Mouse (Mus musculus) liver, embryonic 11.5 days (tissue): ENCODE measurements around the gene Ckmt2. TPM values are rescaled to one million over a fixed set of nuclear protein-coding genes. Genes with fewer than 3 reads are reported as not detected.

Experiments
- ATAC-seq: fragments of 200-750 bp; cut with Nextera tagmentation; replicated peaks from 2 replicates; pipeline ENCODE4 v1.8.0; 2017; ENCODE audit warnings: moderate number of reproducible peaks, mild to moderate bottlenecking, moderate TSS enrichment, moderate library complexity; ENCODE audit not compliant: low FRiP score
- DNase-seq: peaks from one replicate; pipeline ENCODE4 v3.0.0-alpha.2; 2017; ENCODE audit warnings: low spot score
- H3K27ac ChIP-seq: fragments of 300-500 bp; sonication (generic); 2 replicates; pipeline ENCODE4 v1.5.1; 2014; ENCODE audit warnings: mild to moderate bottlenecking, low read depth, low read length, control low read depth
- H3K27me3 ChIP-seq: fragments of 300-500 bp; sonication (generic); replicated peaks from 2 replicates; pipeline ENCODE4 v1.6.1; 2014; ENCODE audit warnings: low read length, mixed read lengths; ENCODE audit not compliant: control insufficient read depth, insufficient read depth
- H3K36me3 ChIP-seq: fragments of 300-500 bp; sonication (generic); 2 replicates; pipeline ENCODE4 v1.6.1; 2014; ENCODE audit warnings: mild to moderate bottlenecking, low read length, moderate library complexity, mixed read lengths; ENCODE audit not compliant: control insufficient read depth, insufficient read depth
- H3K4me1 ChIP-seq: fragments of 300-500 bp; sonication (generic); replicated peaks from 2 replicates; pipeline ENCODE4 v1.6.1; 2014; ENCODE audit warnings: low read length, mixed read lengths; ENCODE audit not compliant: control insufficient read depth, insufficient read depth
- H3K4me2 ChIP-seq: fragments of 300-500 bp; sonication (generic); 2 replicates; pipeline ENCODE4 v1.6.1; 2014; ENCODE audit warnings: mild to moderate bottlenecking, control low read depth, moderate library complexity
- H3K4me3 ChIP-seq: fragments of 300-500 bp; sonication (generic); 2 replicates; pipeline ENCODE4 v1.5.1; 2014; ENCODE audit warnings: low read depth, low read length, control low read depth
- H3K9ac ChIP-seq: fragments of 300-500 bp; sonication (generic); 2 replicates; pipeline ENCODE4 v1.6.1; 2014; ENCODE audit warnings: low read depth, low read length, control low read depth
- H3K9me3 ChIP-seq: fragments of 300-500 bp; sonication (generic); 2 replicates; pipeline ENCODE4 v1.6.1; 2016; ENCODE audit warnings: low read length, inconsistent platforms, mixed read lengths; ENCODE audit not compliant: control insufficient read depth
- WGBS: fragments of 180-500 bp; shearing (Covaris S2); extraction: QIAGEN DNeasy Blood & Tissue Kit; methylation state at CpG from one replicate; pipeline ENCODE4 v1.1.7; 2014; 5-methylcytosine and 5-hydroxymethylcytosine counted together
- polyA plus RNA-seq: library from polyadenylated mRNA; unstranded; fragments of >200 nt; fragmentation: Nextera tagmentation; extraction: Ambion mirVana; gene quantifications from 2 replicates; pipeline ENCODE4 v1.2.1, GENCODE M21; 2014

The Ckmt2 gene
- polyA plus RNA-seq, 1 experiment from 2014 or later, result not detected

GRCm38 (mm10) chr13:91827876-91828275 is 48.8 kb downstream of the Ckmt2 start:
- no peak for ATAC-seq
- H3K4me1 ChIP-seq, result no peaks in the 10 kb centered on the region
- no peak for DNase-seq

GRCm38 (mm10) chr13:91826066-91826465 is 50.6 kb downstream of the Ckmt2 start:
- ATAC-seq, result no peak
- no peaks in the 10 kb centered on the region for H3K4me1 ChIP-seq
- H3K27ac ChIP-seq, result no peak overlapping the region

More at GRCm38 (mm10) chr13:91827876-91828275, 48.8 kb downstream of the Ckmt2 start:
- H3K9ac ChIP-seq, result no peak overlapping the region
- no peak overlapping the region for H3K27ac ChIP-seq
- no peaks in the 10 kb centered on the region for H3K36me3 ChIP-seq
- no peak overlapping the region for H3K4me2 ChIP-seq
- no peak overlapping the region for H3K4me3 ChIP-seq
- H3K9me3 ChIP-seq, result no peaks in the 10 kb centered on the region
- no peaks in the 10 kb centered on the region for H3K27me3 ChIP-seq

GRCm38 (mm10) chr13:91824845-91825550 is 51.7 kb downstream of the Ckmt2 start:
- no peaks in the 10 kb centered on the region for H3K4me1 ChIP-seq
- no peaks in the 10 kb centered on the region for H3K27me3 ChIP-seq
- 68% methylated on average over 4 of the region's 4 CpGs for WGBS
- DNase-seq (no peak), ATAC-seq (no peak)
- H3K4me3 ChIP-seq, result no peak overlapping the region
- no peak overlapping the region for H3K4me2 ChIP-seq
- H3K27ac ChIP-seq, result no peak overlapping the region
- H3K36me3 ChIP-seq, result no peaks in the 10 kb centered on the region
- no peaks in the 10 kb centered on the region for H3K9me3 ChIP-seq
- no peak overlapping the region for H3K9ac ChIP-seq

More at GRCm38 (mm10) chr13:91826066-91826465, 50.6 kb downstream of the Ckmt2 start:
- H3K4me2 ChIP-seq, result no peak overlapping the region
- no peaks in the 10 kb centered on the region for H3K36me3 ChIP-seq
- no peaks in the 10 kb centered on the region for H3K9me3 ChIP-seq
- no peak overlapping the region for H3K4me3 ChIP-seq
- 84% methylated on average over 2 of the region's 2 CpGs for WGBS
- no peak overlapping the region for H3K9ac ChIP-seq
- no peak for DNase-seq
- H3K27me3 ChIP-seq, result no peaks in the 10 kb centered on the region

GRCm38 (mm10) chr13:91823735-91824134 is 53.0 kb downstream of the Ckmt2 start:
- Histone ChIP-seq H3K9ac (no peak overlapping the region), H3K27ac (no peak overlapping the region), H3K4me2 (no peak overlapping the region), H3K9me3 (no peaks in the 10 kb centered on the region), H3K4me1 (no peaks in the 10 kb centered on the region), H3K36me3 (no peaks in the 10 kb centered on the region), H3K4me3 (no peak overlapping the region), H3K27me3 (no peaks in the 10 kb centered on the region)
- DNase-seq (no peak), ATAC-seq (no peak)
- 75% methylated on average over 6 of the region's 6 CpGs for WGBS

GRCm38 (mm10) chr13:91814670-91815069 is 62.0 kb downstream of the Ckmt2 start:
- 83% methylated on average over 5 of the region's 5 CpGs for WGBS
- ATAC-seq, result no peak

GRCm38 (mm10) chr13:91809476-91809875 is 67.2 kb downstream of the Ckmt2 start:
- no peak overlapping the region for H3K27ac ChIP-seq
- H3K4me2 ChIP-seq, result no peak overlapping the region
- H3K4me3 ChIP-seq, result no peak overlapping the region
- WGBS, result 31% methylated on average over 2 of the region's 2 CpGs
- peaks cover 11% of the 10 kb centered on the region for H3K36me3 ChIP-seq
- no peak for ATAC-seq
- peaks cover 2% of the 10 kb centered on the region; the same call in 1 of the 2 replicates for H3K9me3 ChIP-seq
- H3K27me3 ChIP-seq, result no peaks in the 10 kb centered on the region
- H3K9ac ChIP-seq, result no peak overlapping the region
- H3K4me1 ChIP-seq, result 0 out of 2 replicates have a peak, but pooled peaks cover 3% of the 10 kb centered on the region
- DNase-seq, result no peak

More at GRCm38 (mm10) chr13:91814670-91815069, 62.0 kb downstream of the Ckmt2 start:
- Histone ChIP-seq H3K27ac (no peak overlapping the region), H3K9ac (no peak overlapping the region), H3K9me3 (peaks cover 2% of the 10 kb centered on the region; the same call in 1 of the 2 replicates), H3K27me3 (no peaks in the 10 kb centered on the region), H3K4me1 (no peaks in the 10 kb centered on the region), H3K4me3 (no peak overlapping the region), H3K36me3 (no peaks in the 10 kb centered on the region), H3K4me2 (no peak overlapping the region)
- no peak for DNase-seq

GRCm38 (mm10) chr13:91807874-91808575 is 68.7 kb downstream of the Ckmt2 start:
- Histone ChIP-seq H3K27ac (peak overlapping the region; percentile 92), H3K4me1 (0 out of 2 replicates have a peak, but pooled peaks cover 3% of the 10 kb centered on the region), H3K4me2 (peak overlapping the region; percentile 79), H3K4me3 (peak overlapping the region; percentile 96), H3K9ac (peak overlapping the region; percentile 98), H3K9me3 (no peaks in the 10 kb centered on the region), H3K27me3 (no peaks in the 10 kb centered on the region), H3K36me3 (peaks cover 13% of the 10 kb centered on the region)
- DNase-seq, result no peak
- no peak for ATAC-seq
- WGBS, result 32% methylated on average over 20 of the region's 20 CpGs

GRCm38 (mm10) chr13:91807155-91807839 is 69.4 kb downstream of the Ckmt2 start, which contains the start of gene Zcchc9:
TSS of gene Zcchc9 (minus strand) at chr13:91807705.
- under 1% methylated on average over 50 of the region's 50 CpGs for WGBS

More at GRCm38 (mm10) chr13:91807155-91807839, 69.4 kb downstream of the Ckmt2 start, which contains the start of gene Zcchc9:
- Histone ChIP-seq H3K9ac (peak within 1 kb of the TSS; percentile 98), H3K4me2 (peak within 1 kb of the TSS; percentile 79), H3K9me3 (no peaks in the 10 kb centered on the region), H3K4me1 (0 out of 2 replicates have a peak, but pooled peaks cover 3% of the 10 kb centered on the region), H3K4me3 (peak within 1 kb of the TSS; percentile 96), H3K27me3 (no peaks in the 10 kb centered on the region), H3K36me3 (peaks cover 13% of the 10 kb centered on the region), H3K27ac (peak within 1 kb of the TSS; percentile 92)
- DNase-seq, result peak; percentile 88
- ATAC-seq, result peak; percentile 97
